Mouse (Mus musculus) small intestine, adult 10 weeks (tissue): ENCODE data around the gene Sult6b2. TPM values are rescaled to one million over a fixed set of nuclear protein-coding genes. Genes with fewer than 3 reads are reported as not detected.

Experiments used
- polyA plus RNA-seq: library from polyadenylated mRNA; stranded (reverse); fragments of 350-450 nt; fragmentation: Illumina TruSeq; extraction: RNeasy Lipid Tissue Mini Kit (QIAGEN cat#74804); gene quantifications from one replicate; pipeline ENCODE4 v1.2.3, GENCODE M21; 2014; ENCODE audit warnings: low replicate concordance

Sult6b2 gene
- polyA plus RNA-seq = 253 TPM

DNA sequence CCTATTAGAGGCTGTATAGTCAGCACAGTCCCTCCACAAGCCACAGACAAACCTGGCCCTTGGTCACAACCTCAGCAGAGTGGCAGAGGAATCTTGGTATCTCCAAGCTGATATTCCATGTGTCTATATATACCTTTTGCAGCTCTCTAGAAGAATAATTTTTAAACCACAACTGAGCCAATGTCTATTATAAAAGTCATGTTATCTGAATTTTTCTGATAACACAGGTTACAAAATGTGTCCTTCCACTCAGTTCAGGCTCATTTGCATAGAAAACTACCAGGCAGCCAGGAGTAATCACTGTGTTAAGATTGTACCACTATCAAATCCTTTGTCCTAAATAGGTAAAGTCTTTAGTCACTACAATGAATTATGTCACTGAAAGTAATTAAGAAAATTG is at the start of gene Sult6b2:
Gene Sult6b2, minus strand, starts transcription at position 101 of the 400 bp plus-strand sequence.

DNA sequence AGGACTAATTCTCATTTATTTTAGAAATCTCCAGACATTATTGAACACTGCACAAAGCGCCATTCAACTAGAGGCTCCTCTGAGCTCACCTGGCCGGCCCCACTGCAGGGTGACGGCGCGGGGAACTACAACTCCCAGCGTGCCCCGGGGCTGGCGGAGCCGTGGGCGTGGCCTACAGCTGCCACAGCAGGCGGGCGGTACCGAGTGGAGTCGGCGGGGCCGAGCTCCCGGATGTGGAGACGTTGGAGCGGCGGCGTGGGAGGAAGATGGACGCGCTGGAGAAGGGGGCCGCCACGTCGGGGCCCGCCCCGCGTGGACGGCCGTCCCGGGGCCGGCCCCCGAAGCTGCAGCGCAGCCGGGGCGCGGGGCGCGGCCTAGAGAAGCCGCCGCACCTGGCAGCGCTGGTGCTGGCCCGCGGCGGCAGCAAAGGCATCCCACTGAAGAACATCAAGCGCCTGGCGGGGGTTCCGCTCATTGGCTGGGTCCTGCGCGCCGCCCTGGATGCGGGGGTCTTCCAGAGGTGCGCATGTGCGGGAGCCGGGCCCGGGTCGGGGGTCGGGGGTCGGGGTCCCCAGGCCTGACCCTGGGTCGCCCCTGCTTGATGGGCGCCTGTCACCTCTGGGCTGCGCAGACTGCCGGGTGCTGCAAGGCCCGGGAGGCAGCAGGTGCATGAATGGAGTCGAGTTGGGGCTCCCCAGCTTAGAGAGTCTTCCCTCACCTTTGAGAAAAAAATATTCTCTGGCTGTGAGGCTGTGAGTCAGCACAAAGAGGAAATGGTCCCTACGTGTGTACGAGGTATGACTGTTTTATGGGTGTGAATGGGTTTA is 47.6 kb downstream of the Sult6b2 start, which contains the start of gene Cmas:
Gene Cmas, plus strand, starts transcription at position 180 of the 827 bp plus-strand sequence.

Other genes starting within 250 kb of the Sult6b2 start
- 2.3 TPM for gene Kcnj8, start 232.9 kb downstream of the Sult6b2 start, polyA plus RNA-seq
- gene Abcc9, start 102.2 kb downstream of the Sult6b2 start, polyA plus RNA-seq = 9.3 TPM
- 187 TPM for gene Cmas, start 47.8 kb downstream of the Sult6b2 start, polyA plus RNA-seq
- gene St8sia1, start 159.9 kb upstream of the Sult6b2 start, polyA plus RNA-seq = 0.52 TPM